Comparison of ENCODE assay signal across 8 mouse cellular contexts in the genomic region with DNA sequence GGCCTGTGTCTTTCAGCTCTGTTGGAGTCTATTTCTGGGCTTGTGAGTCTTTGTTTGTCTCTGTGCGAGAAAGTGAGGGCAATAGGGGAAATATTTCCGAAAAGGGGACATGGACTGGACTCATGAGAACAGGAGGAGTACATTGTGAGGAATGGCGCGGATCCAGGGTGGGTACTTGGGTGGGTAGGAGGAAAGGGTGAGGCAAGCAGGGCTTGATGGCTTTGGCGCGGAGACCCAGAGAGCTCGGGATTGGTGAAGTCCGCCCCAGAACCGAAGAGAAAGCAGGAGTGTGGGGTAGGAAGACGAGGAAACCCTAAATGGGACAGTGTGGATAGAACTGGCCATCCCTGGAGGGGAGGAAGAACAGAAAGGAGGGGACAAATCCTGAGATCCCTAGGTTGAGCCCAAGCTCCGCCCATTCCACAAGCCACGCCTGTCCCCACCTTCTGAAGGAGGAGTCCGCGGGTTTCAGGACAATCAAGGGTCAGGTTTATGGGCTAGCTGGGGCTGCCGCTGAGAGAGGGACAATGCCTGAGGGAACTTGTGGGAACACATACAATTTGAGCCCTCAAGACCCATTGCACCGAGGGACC. TPM values are rescaled to one million over a fixed set of nuclear protein-coding genes. Genes with fewer than 3 reads are reported as not detected.
DNase-seq lines count a peak whose midpoint lies in the region; ATAC-seq and TF ChIP-seq lines count a peak whose summit lies in the region.

No protein-coding gene starts in this region.

- DNase-seq in adrenal gland, adult 8-10 months = peak; percentile 88
- DNase-seq in embryonic facial prominence, embryonic 11.5 days (ENCODE audit: low spot score) = peak; percentile 88
- peak; percentile 95 for DNase-seq in lung, postnatal 0 days (ENCODE audit: low spot score)

- no peaks in the 10 kb centered on the region for H3K9me3 ChIP-seq in embryonic facial prominence, embryonic 11.5 days (replicated peaks; ENCODE audit: control insufficient read depth, low read length)
- no peaks in the 10 kb centered on the region for H3K9me3 ChIP-seq in heart, embryonic 11.5 days (replicated peaks; ENCODE audit: control insufficient read depth, low read length)
- no peaks in the 10 kb centered on the region for H3K9me3 ChIP-seq in kidney, embryonic 14.5 days (ENCODE audit: control insufficient read depth, low read length)
- H3K9me3 ChIP-seq in lung, postnatal 0 days (ENCODE audit: low read length) = no peaks in the 10 kb centered on the region
- H3K9me3 ChIP-seq in stomach, embryonic 14.5 days (ENCODE audit: control insufficient read depth, low read depth, low read length) = no peaks in the 10 kb centered on the region

- peak overlapping the region; percentile 38 for H3K4me3 ChIP-seq in C2C12 (ENCODE audit: insufficient read depth, poor library complexity, severe bottlenecking)
- peak overlapping the region; percentile 69 for H3K4me3 ChIP-seq in embryonic facial prominence, embryonic 11.5 days (ENCODE audit: low read depth, low read length)
- peak overlapping the region; percentile 74 for H3K4me3 ChIP-seq in heart, embryonic 11.5 days (ENCODE audit: low read depth, low read length)
- H3K4me3 ChIP-seq in kidney, embryonic 14.5 days (ENCODE audit: low read length) = peak overlapping the region; percentile 73
- peak overlapping the region; percentile 62 for H3K4me3 ChIP-seq in lung, postnatal 0 days (ENCODE audit: low read depth, low read length)
- peak overlapping the region; percentile 68 for H3K4me3 ChIP-seq in stomach, embryonic 14.5 days (ENCODE audit: low read depth, low read length)

- ATAC-seq in embryonic facial prominence, embryonic 11.5 days (replicated peaks; ENCODE audit: insufficient number of reproducible peaks, low FRiP score, low TSS enrichment, low read depth) = peak; percentile 49
- peak; percentile 40; the same call in 1 of the 2 replicates for ATAC-seq in heart, embryonic 11.5 days (replicated peaks; ENCODE audit: insufficient number of reproducible peaks, low FRiP score, low TSS enrichment)
- ATAC-seq in kidney, embryonic 14.5 days (ENCODE audit: low FRiP score, low TSS enrichment) = peak; percentile 58
- peak; percentile 64 for ATAC-seq in lung, postnatal 0 days
- peak; percentile 59 for ATAC-seq in stomach, embryonic 14.5 days (ENCODE audit: insufficient number of reproducible peaks, insufficient read depth, low FRiP score, low read depth)
- ATAC-seq in erythroid progenitor cell, adult 5-6 weeks (replicated peaks; ENCODE audit: low FRiP score, poor library complexity, severe bottlenecking) = no peak

- peaks cover 2% of the 10 kb centered on the region for H3K79me3 ChIP-seq in C2C12 (ENCODE audit: low read depth)

- H3K79me2 ChIP-seq in C2C12 (ENCODE audit: control insufficient read depth, insufficient read depth) = peaks cover 14% of the 10 kb centered on the region

- H3K4me2 ChIP-seq in embryonic facial prominence, embryonic 11.5 days (ENCODE audit: low read depth, low read length) = peak overlapping the region; percentile 85
- peak overlapping the region; percentile 94 for H3K4me2 ChIP-seq in heart, embryonic 11.5 days
- H3K4me2 ChIP-seq in kidney, embryonic 14.5 days (replicated peaks; ENCODE audit: low read depth, low read length) = peak overlapping the region; percentile 86
- peak overlapping the region; percentile 96 for H3K4me2 ChIP-seq in lung, postnatal 0 days (replicated peaks; ENCODE audit: low read depth, low read length)
- H3K4me2 ChIP-seq in stomach, embryonic 14.5 days (replicated peaks; ENCODE audit: low read depth, low read length) = peak overlapping the region; percentile 89

- no peak for TF ChIP-seq EP300 in lung, postnatal 0 days (IDR thresholded peaks at IDR 0.05)

- H3ac ChIP-seq in C2C12 (ENCODE audit: control insufficient read depth, insufficient read length, low read depth) = peak overlapping the region; percentile 87

- H3K36me3 ChIP-seq in C2C12 (ENCODE audit: control insufficient read depth, insufficient read depth) = no peaks in the 10 kb centered on the region
- H3K36me3 ChIP-seq in embryonic facial prominence, embryonic 11.5 days (replicated peaks; ENCODE audit: control insufficient read depth, insufficient read depth, low read depth, low read length) = no peaks in the 10 kb centered on the region
- H3K36me3 ChIP-seq in heart, embryonic 11.5 days (ENCODE audit: control insufficient read depth, insufficient read depth, low read length) = no peaks in the 10 kb centered on the region
- H3K36me3 ChIP-seq in kidney, embryonic 14.5 days (ENCODE audit: control insufficient read depth, insufficient read depth, low read length) = no peaks in the 10 kb centered on the region
- H3K36me3 ChIP-seq in lung, postnatal 0 days (ENCODE audit: insufficient read depth, low read length) = no peaks in the 10 kb centered on the region
- H3K36me3 ChIP-seq in stomach, embryonic 14.5 days (ENCODE audit: control insufficient read depth, insufficient read depth, low read length) = no peaks in the 10 kb centered on the region

- H3K4me1 ChIP-seq in embryonic facial prominence, embryonic 11.5 days (ENCODE audit: control insufficient read depth, insufficient read depth, low read length) = peaks cover 24% of the 10 kb centered on the region
- H3K4me1 ChIP-seq in heart, embryonic 11.5 days (ENCODE audit: control insufficient read depth, insufficient read depth, low read length) = peaks cover 53% of the 10 kb centered on the region
- H3K4me1 ChIP-seq in kidney, embryonic 14.5 days (ENCODE audit: control insufficient read depth, insufficient read depth, low read length) = peaks cover 53% of the 10 kb centered on the region
- peaks cover 28% of the 10 kb centered on the region; the same call in 1 of the 2 replicates for H3K4me1 ChIP-seq in lung, postnatal 0 days (ENCODE audit: insufficient read depth, low read depth, low read length)
- peaks cover 55% of the 10 kb centered on the region for H3K4me1 ChIP-seq in stomach, embryonic 14.5 days (ENCODE audit: control insufficient read depth, insufficient read depth, low read length)

- peak overlapping the region; percentile 84 for H3K9ac ChIP-seq in embryonic facial prominence, embryonic 11.5 days (replicated peaks; ENCODE audit: low read length)
- peak overlapping the region; percentile 91 for H3K9ac ChIP-seq in heart, embryonic 11.5 days (ENCODE audit: low read depth, low read length)
- H3K9ac ChIP-seq in kidney, embryonic 14.5 days (ENCODE audit: low read depth, low read length) = peak overlapping the region; percentile 90
- H3K9ac ChIP-seq in lung, postnatal 0 days (replicated peaks; ENCODE audit: low read depth) = peak overlapping the region; percentile 58
- H3K9ac ChIP-seq in stomach, embryonic 14.5 days (replicated peaks; ENCODE audit: low read depth, low read length) = peak overlapping the region; percentile 96

- 4% methylated on average over 16 of the region's 16 CpGs for whole genome bisulfite sequencing in embryonic facial prominence, embryonic 11.5 days
- 1% methylated on average over 16 of the region's 16 CpGs for WGBS in heart, embryonic 11.5 days (ENCODE audit: insufficient replicate concordance)
- WGBS in kidney, embryonic 14.5 days = 1% methylated on average over 16 of the region's 16 CpGs
- 1% methylated on average over 16 of the region's 16 CpGs for WGBS in lung, postnatal 0 days
- WGBS in stomach, embryonic 14.5 days = 2% methylated on average over 16 of the region's 16 CpGs

- H3K27me3 ChIP-seq in C2C12 (ENCODE audit: control insufficient read depth, insufficient read depth, insufficient read length) = no peaks in the 10 kb centered on the region
- peaks cover 5% of the 10 kb centered on the region for H3K27me3 ChIP-seq in embryonic facial prominence, embryonic 11.5 days (ENCODE audit: control insufficient read depth, insufficient read depth, low read length)
- H3K27me3 ChIP-seq in heart, embryonic 11.5 days (ENCODE audit: control insufficient read depth, insufficient read depth, low read length) = no peaks in the 10 kb centered on the region; the same call in 1 of the 2 replicates
- no peaks in the 10 kb centered on the region for H3K27me3 ChIP-seq in kidney, embryonic 14.5 days (ENCODE audit: control insufficient read depth, insufficient read depth, low read length)
- no peaks in the 10 kb centered on the region for H3K27me3 ChIP-seq in lung, postnatal 0 days (replicated peaks; ENCODE audit: insufficient read depth, low read length)
- H3K27me3 ChIP-seq in stomach, embryonic 14.5 days (ENCODE audit: control insufficient read depth, insufficient read depth, low read length) = no peaks in the 10 kb centered on the region

- peak overlapping the region; percentile 95 for H3K27ac ChIP-seq in embryonic facial prominence, embryonic 11.5 days (replicated peaks; ENCODE audit: low read depth, low read length)
- H3K27ac ChIP-seq in heart, embryonic 11.5 days (ENCODE audit: low read depth, low read length) = peak overlapping the region; percentile 100
- H3K27ac ChIP-seq in kidney, embryonic 14.5 days (ENCODE audit: low read depth, low read length) = peak overlapping the region; percentile 99
- H3K27ac ChIP-seq in lung, postnatal 0 days (ENCODE audit: low read length) = peak overlapping the region; percentile 97
- H3K27ac ChIP-seq in stomach, embryonic 14.5 days (ENCODE audit: low read length) = peak overlapping the region; percentile 100

- TF ChIP-seq CTCF in C2C12 (IDR thresholded peaks at IDR 0.05; ENCODE audit: control insufficient read depth, insufficient read depth, insufficient read length) = no peak
- TF ChIP-seq CTCF in lung, postnatal 0 days (IDR thresholded peaks at IDR 0.05) = no peak

RNA-seq across cellular contexts. Expression of gene Chpf2, which starts 16.3 kb away (rescaled TPM):
- polyA plus RNA-seq in C2C12 (2012; fragmentation: generic; extraction: Trizol) = 37.7 TPM
- total RNA-seq in adrenal gland, adult 8-10 months (2022) = 10 to 100 TPM; 38.1 to 70.3 (median 57.1) TPM
- 6.4 and 7.1 TPM in 2 replicates for polyA plus RNA-seq in embryonic facial prominence, embryonic 11.5 days (2014; fragmentation: Nextera tagmentation; extraction: Ambion mirVana)
- 8.1 and 9.8 TPM in 2 replicates for polyA plus RNA-seq in heart, embryonic 11.5 days (2014; fragmentation: Nextera tagmentation; extraction: Ambion mirVana)
- 8.3 and 11.0 TPM in 2 replicates for polyA plus RNA-seq in kidney, embryonic 14.5 days (2014; fragmentation: Nextera tagmentation; extraction: Ambion mirVana)
- 18.3 and 22.5 TPM in 2 replicates for polyA plus RNA-seq in lung, postnatal 0 days (2015; fragmentation: Nextera tagmentation; extraction: Ambion mirVana)
- polyA plus RNA-seq in stomach, embryonic 14.5 days (2014; fragmentation: Nextera tagmentation; extraction: Ambion mirVana) = 11.3 and 13.4 TPM in 2 replicates
- total RNA-seq in erythroid progenitor cell, adult 5-6 weeks (2015; ENCODE audit: low replicate concordance) = 5.9 and 10.5 TPM in 2 replicates
- total RNA-seq in erythroid progenitor cell, adult 5-6 weeks (2017; ENCODE audit: low replicate concordance) = 5.5 and 11.9 TPM in 2 replicates

RNA-seq across cellular contexts. Expression of gene Smarcd3, which starts 21.4 kb away (rescaled TPM):
- polyA plus RNA-seq in C2C12 (2012; fragmentation: generic; extraction: Trizol) = 87.6 TPM
- total RNA-seq in adrenal gland, adult 8-10 months (2022) = 10 to 100 TPM; 14.3 to 42.2 (median 24.7) TPM
- 46.2 and 47.1 TPM in 2 replicates for polyA plus RNA-seq in embryonic facial prominence, embryonic 11.5 days (2014; fragmentation: Nextera tagmentation; extraction: Ambion mirVana)
- 73.2 and 76.1 TPM in 2 replicates for polyA plus RNA-seq in heart, embryonic 11.5 days (2014; fragmentation: Nextera tagmentation; extraction: Ambion mirVana)
- polyA plus RNA-seq in kidney, embryonic 14.5 days (2014; fragmentation: Nextera tagmentation; extraction: Ambion mirVana) = 40.4 and 41.1 TPM in 2 replicates
- polyA plus RNA-seq in lung, postnatal 0 days (2015; fragmentation: Nextera tagmentation; extraction: Ambion mirVana) = 8.0 and 12.1 TPM in 2 replicates
- polyA plus RNA-seq in stomach, embryonic 14.5 days (2014; fragmentation: Nextera tagmentation; extraction: Ambion mirVana) = 35.6 and 36.2 TPM in 2 replicates
- total RNA-seq in erythroid progenitor cell, adult 5-6 weeks (2015; ENCODE audit: low replicate concordance) = not detected in 2 replicates
- total RNA-seq in erythroid progenitor cell, adult 5-6 weeks (2017; ENCODE audit: low replicate concordance) = not detected in 2 replicates

RNA-seq across cellular contexts. Expression of gene Abcf2, which starts 25.6 kb away (rescaled TPM):
- 143 TPM for polyA plus RNA-seq in C2C12 (2012; fragmentation: generic; extraction: Trizol)
- total RNA-seq in adrenal gland, adult 8-10 months (2022) = 10 to 100 TPM; 59.5 to 89.6 (median 75.2) TPM
- 148 and 159 TPM in 2 replicates for polyA plus RNA-seq in embryonic facial prominence, embryonic 11.5 days (2014; fragmentation: Nextera tagmentation; extraction: Ambion mirVana)
- 75.6 and 78.6 TPM in 2 replicates for polyA plus RNA-seq in heart, embryonic 11.5 days (2014; fragmentation: Nextera tagmentation; extraction: Ambion mirVana)
- polyA plus RNA-seq in kidney, embryonic 14.5 days (2014; fragmentation: Nextera tagmentation; extraction: Ambion mirVana) = 102 and 121 TPM in 2 replicates
- polyA plus RNA-seq in lung, postnatal 0 days (2015; fragmentation: Nextera tagmentation; extraction: Ambion mirVana) = 47.7 TPM in 2 replicates
- 79.5 and 89.2 TPM in 2 replicates for polyA plus RNA-seq in stomach, embryonic 14.5 days (2014; fragmentation: Nextera tagmentation; extraction: Ambion mirVana)
- total RNA-seq in erythroid progenitor cell, adult 5-6 weeks (2015; ENCODE audit: low replicate concordance) = 14.7 and 18.0 TPM in 2 replicates
- total RNA-seq in erythroid progenitor cell, adult 5-6 weeks (2017; ENCODE audit: low replicate concordance) = 13.7 and 18.1 TPM in 2 replicates

RNA-seq across cellular contexts. Expression of gene 4931409K22Rik, which starts 46.2 kb away (rescaled TPM):
- polyA plus RNA-seq in C2C12 (2012; fragmentation: generic; extraction: Trizol) = not detected
- total RNA-seq in adrenal gland, adult 8-10 months (2022) = not detected
- polyA plus RNA-seq in embryonic facial prominence, embryonic 11.5 days (2014; fragmentation: Nextera tagmentation; extraction: Ambion mirVana) = not detected in 2 replicates
- polyA plus RNA-seq in heart, embryonic 11.5 days (2014; fragmentation: Nextera tagmentation; extraction: Ambion mirVana) = not detected in 2 replicates
- 0.26 and 0.34 TPM in 2 replicates for polyA plus RNA-seq in kidney, embryonic 14.5 days (2014; fragmentation: Nextera tagmentation; extraction: Ambion mirVana)
- not detected in 2 replicates for polyA plus RNA-seq in lung, postnatal 0 days (2015; fragmentation: Nextera tagmentation; extraction: Ambion mirVana)
- 0.10 TPM in 2 replicates for polyA plus RNA-seq in stomach, embryonic 14.5 days (2014; fragmentation: Nextera tagmentation; extraction: Ambion mirVana)
- not detected in 2 replicates for total RNA-seq in erythroid progenitor cell, adult 5-6 weeks (2015; ENCODE audit: low replicate concordance)
- total RNA-seq in erythroid progenitor cell, adult 5-6 weeks (2017; ENCODE audit: low replicate concordance) = not detected in 2 replicates
